Mouse (Mus musculus) MEL (cell line): ENCODE results near the gene Pelp1. TPM values are rescaled to one million over a fixed set of nuclear protein-coding genes. Genes with fewer than 3 reads are reported as not detected.
A peak's percentile ranks its signal among the peaks of the same experiment; 100 is the strongest.

Experiments
- DNase-seq: peaks from one replicate; pipeline ENCODE4 v3.0.0; 2011; ENCODE audit warnings: low read depth, low spot score
- H3K27ac ChIP-seq: 2 replicates; pipeline ENCODE4 v1.5.1; 2012; ENCODE audit warnings: low read depth, mild to moderate bottlenecking, control low read depth, low read length, moderate library complexity; ENCODE audit not compliant: control insufficient read depth
- H3K27me3 ChIP-seq, 2 experiments: fragments of 150-350 bp in 1 of 2; sonication (generic) in 1 of 2; 2 replicates each; pipeline ENCODE4 v1.6.1; 2012; ENCODE audit warnings: low read length in 2 of 2, mild to moderate bottlenecking in 2 of 2, improper control_type of control experiment in 1 of 2, moderate library complexity in 1 of 2; ENCODE audit not compliant: insufficient read depth in 2 of 2, control insufficient read depth in 1 of 2
- H3K36me3 ChIP-seq, 2 experiments: 2 replicates each; pipeline ENCODE4 v1.6.1; 2012 to 2014; ENCODE audit warnings: low read length in 2 of 2, improper control_type of control experiment in 1 of 2, inconsistent platforms in 1 of 2, mild to moderate bottlenecking in 1 of 2; ENCODE audit not compliant: insufficient read depth in 2 of 2, control insufficient read depth in 1 of 2
- H3K4me1 ChIP-seq, 2 experiments: fragments of 150-350 bp in 1 of 2; sonication (generic) in 1 of 2; 2 replicates each; pipeline ENCODE4 v1.6.1; 2012; ENCODE audit warnings: low read length in 2 of 2, improper control_type of control experiment in 1 of 2, mild to moderate bottlenecking in 1 of 2; ENCODE audit not compliant: insufficient read depth in 2 of 2, control insufficient read depth in 1 of 2
- H3K4me3 ChIP-seq, 2 experiments: fragments of 150-350 bp in 1 of 2; sonication (generic) in 1 of 2; 2 replicates each; pipeline ENCODE4 v1.5.1; 2012; ENCODE audit warnings: low read depth in 2 of 2, low read length in 2 of 2, mild to moderate bottlenecking in 2 of 2, moderate library complexity in 2 of 2, control low read depth in 1 of 2, improper control_type of control experiment in 1 of 2; ENCODE audit not compliant: control insufficient read depth in 1 of 2, insufficient read depth in 1 of 2
- H3K79me2 ChIP-seq: 2 replicates; pipeline ENCODE4 v1.6.1; 2012; ENCODE audit warnings: mild to moderate bottlenecking, low read length, moderate library complexity; ENCODE audit not compliant: control insufficient read depth, poor library complexity, insufficient read depth
- H3K9ac ChIP-seq: 2 replicates; pipeline ENCODE4 v1.6.1; 2012; ENCODE audit warnings: low read depth, mild to moderate bottlenecking, control low read depth, low read length, moderate library complexity; ENCODE audit not compliant: control insufficient read depth, poor library complexity, severe bottlenecking
- H3K9me3 ChIP-seq: fragments of 150-350 bp; sonication (generic); replicated peaks from 2 replicates; pipeline ENCODE4 v1.6.1; 2012; ENCODE audit warnings: mild to moderate bottlenecking, low read length, improper control_type of control experiment, moderate library complexity; ENCODE audit not compliant: insufficient read depth
- BHLHE40 ChIP-seq: IDR thresholded peaks from 2 replicates; pipeline ENCODE4 v1.6.1; 2012; ENCODE audit warnings: low read depth, mild to moderate bottlenecking, inconsistent platforms, low read length, improper control_type of control experiment, borderline replicate concordance
- CTCF ChIP-seq, 3 experiments: IDR thresholded peaks in 2 of 3; conservative IDR thresholded peaks in 1 of 3; 2 replicates each; pipeline ENCODE4 v1.5.1; 2011 to 2012; ENCODE audit warnings: low read length in 3 of 3, low read depth in 2 of 3, mild to moderate bottlenecking in 2 of 3, improper control_type of control experiment in 1 of 3, inconsistent platforms in 1 of 3, mixed read lengths in 1 of 3, moderate library complexity in 1 of 3; ENCODE audit not compliant: control insufficient read depth in 1 of 3, insufficient read depth in 1 of 3, poor library complexity in 1 of 3, severe bottlenecking in 1 of 3
- ELF1 ChIP-seq: IDR thresholded peaks from 2 replicates; pipeline ENCODE4 v1.6.1; 2014; ENCODE audit warnings: low read depth, mild to moderate bottlenecking, inconsistent platforms, low read length, improper control_type of control experiment, moderate library complexity
- ETS1 ChIP-seq: IDR thresholded peaks from 2 replicates; pipeline ENCODE4 v1.6.1; 2012; ENCODE audit warnings: low read depth, mild to moderate bottlenecking, inconsistent platforms, low read length, improper control_type of control experiment, moderate library complexity
- GABPA ChIP-seq: IDR thresholded peaks from 2 replicates; pipeline ENCODE4 v1.6.1; 2012; ENCODE audit warnings: low read depth, mild to moderate bottlenecking, inconsistent platforms, low read length, improper control_type of control experiment, moderate library complexity
- GATA1 ChIP-seq: IDR thresholded peaks from 2 replicates; pipeline ENCODE4 v1.6.1; 2011; ENCODE audit warnings: low read depth, low read length, improper control_type of control experiment
- HCFC1 ChIP-seq: IDR thresholded peaks from 2 replicates; pipeline ENCODE4 v1.6.1; 2012; ENCODE audit warnings: low read depth, mild to moderate bottlenecking, inconsistent platforms, low read length, improper control_type of control experiment, moderate library complexity
- MAFK ChIP-seq: IDR thresholded peaks from 2 replicates; pipeline ENCODE4 v1.6.1; 2011; ENCODE audit warnings: low read depth, mild to moderate bottlenecking, low read length, improper control_type of control experiment, borderline replicate concordance
- MEF2A ChIP-seq: IDR thresholded peaks from 2 replicates; pipeline ENCODE4 v1.6.1; 2014; ENCODE audit warnings: low read depth, mild to moderate bottlenecking, inconsistent platforms, low read length, improper control_type of control experiment; ENCODE audit not compliant: poor library complexity, insufficient replicate concordance, severe bottlenecking; ENCODE audit errors: extremely low read depth
- MXI1 ChIP-seq: IDR thresholded peaks from 2 replicates; pipeline ENCODE4 v1.6.1; 2011; ENCODE audit warnings: mild to moderate bottlenecking, low read depth, low read length, improper control_type of control experiment
- MYB ChIP-seq: IDR thresholded peaks from 2 replicates; pipeline ENCODE4 v1.6.1; 2011; ENCODE audit warnings: mild to moderate bottlenecking, low read depth, low read length, improper control_type of control experiment
- MYC ChIP-seq: IDR thresholded peaks from 2 replicates; pipeline ENCODE4 v1.6.1; 2011; ENCODE audit warnings: low read depth, mild to moderate bottlenecking, low read length, improper control_type of control experiment, moderate library complexity
- NRF1 ChIP-seq: IDR thresholded peaks from 2 replicates; pipeline ENCODE4 v1.6.1; 2014; ENCODE audit warnings: low read depth, mild to moderate bottlenecking, inconsistent platforms, low read length, improper control_type of control experiment, moderate library complexity; ENCODE audit not compliant: poor library complexity, insufficient read depth, severe bottlenecking
- POLR2AphosphoS5 ChIP-seq: IDR thresholded peaks from 2 replicates; pipeline ENCODE4 v1.6.1; 2012; ENCODE audit warnings: low read depth, borderline replicate concordance, mild to moderate bottlenecking, inconsistent platforms, low read length, moderate library complexity, mixed read lengths
- RAD21 ChIP-seq: IDR thresholded peaks from 2 replicates; pipeline ENCODE4 v1.6.1; 2011; ENCODE audit warnings: mild to moderate bottlenecking, low read depth, low read length, improper control_type of control experiment
- RCOR1 ChIP-seq: IDR thresholded peaks from 2 replicates; pipeline ENCODE4 v1.6.1; 2012; ENCODE audit warnings: low read depth, mild to moderate bottlenecking, inconsistent platforms, low read length, improper control_type of control experiment
- SIN3A ChIP-seq: IDR thresholded peaks from 2 replicates; pipeline ENCODE4 v1.6.1; 2012; ENCODE audit warnings: low read length, improper control_type of control experiment, inconsistent platforms
- SMC3 ChIP-seq: IDR thresholded peaks from 2 replicates; pipeline ENCODE4 v1.6.1; 2011; ENCODE audit warnings: low read depth, low read length, improper control_type of control experiment
- TAL1 ChIP-seq: IDR thresholded peaks from 2 replicates; pipeline ENCODE4 v1.6.1; 2012; ENCODE audit warnings: mild to moderate bottlenecking, inconsistent platforms, low read length, moderate library complexity, mixed read lengths
- TBP ChIP-seq: IDR thresholded peaks from 2 replicates; pipeline ENCODE4 v1.8.0; 2011; ENCODE audit warnings: low read depth, low read length, improper control_type of control experiment
- UBTF ChIP-seq: IDR thresholded peaks from 2 replicates; pipeline ENCODE4 v1.6.1; 2012; ENCODE audit warnings: low read depth, mild to moderate bottlenecking, inconsistent platforms, low read length, improper control_type of control experiment, moderate library complexity, borderline replicate concordance; ENCODE audit not compliant: insufficient read depth
- USF1 ChIP-seq: IDR thresholded peaks from 2 replicates; pipeline ENCODE4 v1.6.1; 2014; ENCODE audit warnings: low read depth, mild to moderate bottlenecking, inconsistent platforms, low read length, improper control_type of control experiment, moderate library complexity
- ZC3H11A ChIP-seq: IDR thresholded peaks from 2 replicates; pipeline ENCODE4 v1.6.1; 2012; ENCODE audit warnings: low read depth, mild to moderate bottlenecking, inconsistent platforms, low read length, improper control_type of control experiment
- ZNF384 ChIP-seq: IDR thresholded peaks from 2 replicates; pipeline ENCODE4 v1.6.1; 2012; ENCODE audit warnings: low read depth, mild to moderate bottlenecking, inconsistent platforms, low read length, improper control_type of control experiment
- polyA plus RNA-seq, 2 experiments: library from polyadenylated mRNA; stranded (reverse) in 1 of 2; unstranded in 1 of 2; fragments of >175 nt in 1 of 2; fragments of >200 nt in 1 of 2; gene quantifications; 2 replicates each; pipeline versions ENCODE4 v1.2.1 to v1.2.4; 2012; ENCODE audit warnings: low replicate concordance in 2 of 2, low read depth in 1 of 2; ENCODE audit not compliant: insufficient read length in 2 of 2, insufficient read depth in 1 of 2, missing spikeins in 1 of 2
- total RNA-seq: library from RNA; depleted of rRNA; stranded (reverse); fragments of 300-350 nt; gene quantifications from 2 replicates; pipeline ENCODE4 v1.2.3, GENCODE M21; 2012

Pelp1 gene
- total and polyA plus RNA-seq, 3 experiments: 50.6 to 70.1 TPM; not detected in 1

- no peaks in the 10 kb centered on the region for H3K9me3 ChIP-seq
- H3K79me2 ChIP-seq: peaks cover 10% of the 10 kb centered on the region
- H3K4me1 ChIP-seq: peaks cover 0 to 3% of the 10 kb centered on the region in 2 experiments; a peak in 2 of 4 replicates
- DNase-seq: peak; percentile 89
- no peak overlapping the region for H3K27ac ChIP-seq
- no peak overlapping the region for H3K4me3 ChIP-seq
- TF ChIP-seq ZNF384 (peak; percentile 9; the same call in 1 of the 2 replicates), ZC3H11A (peak; percentile 96), POLR2AphosphoS5 (no peak), NRF1 (no peak), MYC (peak; percentile 78), TBP (0 out of 2 replicates have a peak, but pooled peaks have one; percentile 34), MYB (no peak), ETS1 (no peak), SMC3 (peak; percentile 93), ELF1 (no peak), SIN3A (peak; percentile 57), RAD21 (peak; percentile 98), TAL1 (no peak), CTCF (IDR thresholded peaks at IDR 0.05 in 2 of 3, conservative IDR thresholded peaks at IDR 0.05 in 1 of 3; ENCODE audit: control insufficient read depth in 1 of 3, insufficient read depth in 1 of 3, low read depth in 2 of 3, low read length in 3 of 3, poor library complexity in 1 of 3, severe bottlenecking in 1 of 3) (peak; percentile 78 to 98 (median 98); a peak in 5 of 6 replicates), GABPA (no peak)
- H3K27me3 ChIP-seq: peaks cover 0 to 5% of the 10 kb centered on the region in 2 experiments; a peak in 3 of 4 replicates
- peaks cover 0 to 2% of the 10 kb centered on the region in 2 experiments; a peak in 2 of 4 replicates for H3K36me3 ChIP-seq
- no peak overlapping the region for H3K9ac ChIP-seq
These were observed 4.1 kb upstream of the Pelp1 start for GRCm38 (mm10) chr11:70413961-70414360.

- peaks cover 5 to 13% of the 10 kb centered on the region in 2 experiments; a peak in 3 of 4 replicates for H3K4me1 ChIP-seq
- no peak overlapping the region for H3K4me3 ChIP-seq
- H3K9me3 ChIP-seq: no peaks in the 10 kb centered on the region
- no peak overlapping the region for H3K9ac ChIP-seq
- TF ChIP-seq UBTF (no peak), GATA1 (no peak), ELF1 (no peak), MEF2A (no peak), MXI1 (no peak), BHLHE40 (no peak), RCOR1 (no peak), MAFK (no peak), NRF1 (no peak), HCFC1 (no peak), USF1 (no peak)
- TF ChIP-seq, all 39 proteins: peak for 0
- Histone ChIP-seq H3K27me3 (peaks cover 0 to 3% of the 10 kb centered on the region in 2 experiments; a peak in 2 of 4 replicates), H3K79me2 (peaks cover 23% of the 10 kb centered on the region), H3K27ac (no peak overlapping the region), H3K36me3 (peaks cover 0 to 13% of the 10 kb centered on the region in 2 experiments; a peak in 2 of 4 replicates)
- no peak for DNase-seq
These were observed 2.8 kb upstream of the Pelp1 start for GRCm38 (mm10) chr11:70412591-70412990.
